Mouse (Mus musculus) CH12.LX (cell line): ENCODE measurements around the gene Ppp1r32. TPM values are rescaled to one million over a fixed set of nuclear protein-coding genes. Genes with fewer than 3 reads are reported as not detected.

ENCODE experiments used
- DNase-seq: peaks from one replicate; pipeline ENCODE4 v3.0.0-alpha.2; 2013; ENCODE audit errors: extremely low read depth
- H3K27ac ChIP-seq: 2 replicates; pipeline ENCODE4 v1.5.1; 2012; ENCODE audit warnings: low read depth, mild to moderate bottlenecking, control low read depth, moderate library complexity; ENCODE audit not compliant: insufficient read depth
- H3K27me3 ChIP-seq: replicated peaks from 2 replicates; pipeline ENCODE3; 2012; ENCODE audit warnings: inconsistent platforms
- H3K36me3 ChIP-seq, 2 experiments: replicated peaks in 1 of 2; 2 replicates each; pipeline versions ENCODE3 to v1.6.1; 2012; ENCODE audit warnings: inconsistent platforms in 1 of 2, low read length in 1 of 2, mild to moderate bottlenecking in 1 of 2, mixed read lengths in 1 of 2, moderate library complexity in 1 of 2; ENCODE audit not compliant: control insufficient read depth in 1 of 2, insufficient read depth in 1 of 2
- H3K4me1 ChIP-seq, 2 experiments: 2 replicates each; pipeline ENCODE4 v1.6.1; 2012; ENCODE audit warnings: inconsistent platforms in 1 of 2, moderate library complexity in 1 of 2; ENCODE audit not compliant: insufficient read depth in 2 of 2, control insufficient read depth in 1 of 2
- H3K4me2 ChIP-seq: 2 replicates; pipeline ENCODE4 v1.6.1; 2012; ENCODE audit warnings: low read depth, mild to moderate bottlenecking, control low read depth; ENCODE audit not compliant: poor library complexity, insufficient read depth, severe bottlenecking
- H3K4me3 ChIP-seq, 3 experiments: fragments of 150-350 bp in 1 of 3; sonication (generic) in 1 of 3; replicated peaks in 1 of 3; 2 replicates each; pipeline versions ENCODE3 to v1.5.1; 2011 to 2012; ENCODE audit warnings: low read depth in 2 of 3, low read length in 2 of 3, mild to moderate bottlenecking in 2 of 3, moderate library complexity in 2 of 3, control low read depth in 1 of 3, improper control_type of control experiment in 1 of 3, inconsistent platforms in 1 of 3, mixed read lengths in 1 of 3; ENCODE audit not compliant: poor library complexity in 1 of 3
- H3K79me2 ChIP-seq: replicated peaks from 2 replicates; pipeline ENCODE4 v1.6.1; 2012; ENCODE audit warnings: mild to moderate bottlenecking, moderate library complexity; ENCODE audit not compliant: control insufficient read depth, poor library complexity, insufficient read depth, severe bottlenecking; ENCODE audit errors: extremely low read depth
- H3K9ac ChIP-seq: 2 replicates; pipeline ENCODE4 v1.6.1; 2012; ENCODE audit warnings: low read depth, mild to moderate bottlenecking, control low read depth, moderate library complexity; ENCODE audit not compliant: insufficient read depth
- H3K9me3 ChIP-seq: replicated peaks from 2 replicates; pipeline ENCODE3; 2012; ENCODE audit warnings: low read length, inconsistent platforms, mixed read lengths
- CHD2 ChIP-seq: IDR thresholded peaks from 2 replicates; pipeline ENCODE4 v1.6.1; 2011; ENCODE audit warnings: low read length, improper control_type of control experiment
- CTCF ChIP-seq, 2 experiments: IDR thresholded peaks in 1 of 2; conservative IDR thresholded peaks in 1 of 2; 2 replicates each; pipeline ENCODE4 v1.5.1; 2011 to 2012; ENCODE audit warnings: low read depth in 2 of 2, low read length in 2 of 2, improper control_type of control experiment in 1 of 2, inconsistent platforms in 1 of 2, mild to moderate bottlenecking in 1 of 2, moderate library complexity in 1 of 2
- E2F4 ChIP-seq: IDR thresholded peaks from 2 replicates; pipeline ENCODE4 v1.6.1; 2011; ENCODE audit warnings: low read depth, low read length, improper control_type of control experiment; ENCODE audit not compliant: insufficient replicate concordance
- ELF1 ChIP-seq: IDR thresholded peaks from 2 replicates; pipeline ENCODE4 v1.6.1; 2014; ENCODE audit warnings: low read depth, mild to moderate bottlenecking, inconsistent platforms, low read length, improper control_type of control experiment
- GABPA ChIP-seq: IDR thresholded peaks from 2 replicates; pipeline ENCODE4 v1.6.1; 2012; ENCODE audit warnings: low read depth, low read length, improper control_type of control experiment, inconsistent platforms; ENCODE audit not compliant: insufficient replicate concordance
- IRF4 ChIP-seq: IDR thresholded peaks from 2 replicates; pipeline ENCODE4 v1.6.1; 2014; ENCODE audit warnings: low read depth, mild to moderate bottlenecking, inconsistent platforms, low read length, improper control_type of control experiment
- KAT2A ChIP-seq: IDR thresholded peaks from 2 replicates; pipeline ENCODE4 v1.6.1; 2012; ENCODE audit warnings: low read length, improper control_type of control experiment, inconsistent platforms; ENCODE audit not compliant: insufficient replicate concordance
- MAFK ChIP-seq: IDR thresholded peaks from 2 replicates; pipeline ENCODE4 v1.6.1; 2011; ENCODE audit warnings: low read length, improper control_type of control experiment; ENCODE audit not compliant: insufficient replicate concordance
- MAZ ChIP-seq: IDR thresholded peaks from 2 replicates; pipeline ENCODE4 v1.6.1; 2012; ENCODE audit warnings: low read depth, mild to moderate bottlenecking, inconsistent platforms, low read length, improper control_type of control experiment, moderate library complexity
- MEF2A ChIP-seq: IDR thresholded peaks from 2 replicates; pipeline ENCODE4 v1.6.1; 2014; ENCODE audit warnings: low read depth, mild to moderate bottlenecking, inconsistent platforms, low read length, improper control_type of control experiment, borderline replicate concordance
- PAX5 ChIP-seq: IDR thresholded peaks from 2 replicates; pipeline ENCODE4 v1.6.1; 2012; ENCODE audit warnings: low read length, inconsistent platforms, mixed read lengths
- POLR2A ChIP-seq: IDR thresholded peaks from 2 replicates; pipeline ENCODE4 v1.6.1; 2011; ENCODE audit warnings: low read depth, mild to moderate bottlenecking, improper control_type of control experiment, low read length
- RAD21 ChIP-seq: IDR thresholded peaks from 2 replicates; pipeline ENCODE4 v1.6.1; 2011; ENCODE audit warnings: low read depth, mild to moderate bottlenecking, low read length, improper control_type of control experiment, moderate library complexity
- SIN3A ChIP-seq: IDR thresholded peaks from 2 replicates; pipeline ENCODE4 v1.6.1; 2012; ENCODE audit warnings: low read length, improper control_type of control experiment, inconsistent platforms
- TBP ChIP-seq: conservative IDR thresholded peaks from 2 replicates; pipeline ENCODE4 v1.6.1; 2011; ENCODE audit warnings: low read depth, low read length, improper control_type of control experiment
- TCF12 ChIP-seq: IDR thresholded peaks from 2 replicates; pipeline ENCODE4 v1.6.1; 2014; ENCODE audit warnings: low read depth, mild to moderate bottlenecking, inconsistent platforms, low read length, improper control_type of control experiment
- USF2 ChIP-seq: conservative IDR thresholded peaks from 2 replicates; pipeline ENCODE4 v1.6.1; 2011; ENCODE audit warnings: low read depth, low read length, improper control_type of control experiment
- ZKSCAN1 ChIP-seq: IDR thresholded peaks from 2 replicates; pipeline ENCODE4 v1.6.1; 2012; ENCODE audit warnings: low read depth, inconsistent platforms, low read length, improper control_type of control experiment, borderline replicate concordance
- ZMIZ1 ChIP-seq: IDR thresholded peaks from 2 replicates; pipeline ENCODE4 v1.6.1; 2012; ENCODE audit warnings: low read depth, mild to moderate bottlenecking, inconsistent platforms, low read length, improper control_type of control experiment
- ZNF384 ChIP-seq: IDR thresholded peaks from 2 replicates; pipeline ENCODE4 v1.6.1; 2012; ENCODE audit warnings: low read depth, low read length, improper control_type of control experiment, inconsistent platforms
- dilution Hi-C: fragments of 300-500 bp; cut with MboI; formaldehyde crosslinking; loops from 2 replicates; pipeline ENCODE4 v1.14.3; 2020; ENCODE audit warnings: low sequenced_read_pairs; ENCODE audit not compliant: extremely low pct_unique_long_range_greater_than_20kb, extremely low pct_ligation_motif_present
- in situ Hi-C: fragments of 300-500 bp; cut with MboI; formaldehyde crosslinking; loops from 3 replicates; pipeline ENCODE4 v1.14.3; 2019; ENCODE audit warnings: low sequenced_read_pairs, low pct_ligation_motif_present, low pct_unique_long_range_greater_than_20kb, mixed read lengths
- polyA plus RNA-seq: library from polyadenylated mRNA; unstranded; fragments of >175 nt; gene quantifications from 2 replicates; pipeline ENCODE4 v1.2.1, GENCODE M21; 2012; ENCODE audit warnings: low read depth; ENCODE audit not compliant: insufficient read length
- total RNA-seq, 2 experiments: library from RNA; depleted of rRNA; stranded (reverse); fragments of 300-350 nt in 1 of 2; fragments of >200 nt in 1 of 2; gene quantifications; 2 replicates each; pipeline ENCODE4 v1.2.3; 2012 to 2014

Gene Ppp1r32
- total and polyA plus RNA-seq, 3 experiments: 0.49 TPM; not detected in 2

DNA sequence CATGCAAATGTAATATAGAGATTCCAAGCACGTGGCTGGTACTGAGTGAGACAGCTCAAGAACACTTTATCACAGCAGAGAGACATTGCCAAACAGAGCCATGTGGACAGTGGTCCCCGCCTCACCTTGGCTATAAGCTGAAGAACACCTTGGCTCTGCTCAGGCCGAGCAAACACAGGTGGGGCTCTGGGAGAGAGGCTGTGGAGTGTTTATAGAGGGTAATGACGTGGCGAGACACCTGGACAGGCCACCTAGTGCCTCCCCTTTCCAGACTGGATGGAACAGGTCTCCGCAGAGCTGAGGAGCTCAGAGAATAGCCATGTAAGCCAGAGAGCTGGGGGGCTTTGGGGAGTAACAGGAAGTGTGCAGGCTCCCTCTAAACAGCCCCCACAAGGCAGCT is 47.8 kb downstream of the Ppp1r32 start:
- Histone ChIP-seq H3K9ac (no peak overlapping the region), H3K4me2 (no peak overlapping the region), H3K79me2 (no peaks in the 10 kb centered on the region), H3K27ac (no peak overlapping the region), H3K9me3 (no peaks in the 10 kb centered on the region), H3K27me3 (peaks cover 86% of the 10 kb centered on the region), H3K4me3 (no peak overlapping the region), H3K4me1 (peaks cover 27 to 51% of the 10 kb centered on the region in 2 experiments), H3K36me3 (no peaks in the 10 kb centered on the region)
- DNase-seq: no peak
- dilution Hi-C loops (no loop called here), in situ Hi-C loops (loop anchor here (5.0 kb wide), 2 partner anchors 93 to 173 kb away; no protein-coding TSS in a partner anchor)
- TF ChIP-seq PAX5 (no peak), GABPA (no peak), CTCF (conservative IDR thresholded peaks at IDR 0.05 in 1 of 2, IDR thresholded peaks at IDR 0.05 in 1 of 2; ENCODE audit: low read depth in 2 of 2, low read length in 2 of 2) (no peak), MEF2A (no peak), MAZ (no peak), ZNF384 (no peak)

DNA sequence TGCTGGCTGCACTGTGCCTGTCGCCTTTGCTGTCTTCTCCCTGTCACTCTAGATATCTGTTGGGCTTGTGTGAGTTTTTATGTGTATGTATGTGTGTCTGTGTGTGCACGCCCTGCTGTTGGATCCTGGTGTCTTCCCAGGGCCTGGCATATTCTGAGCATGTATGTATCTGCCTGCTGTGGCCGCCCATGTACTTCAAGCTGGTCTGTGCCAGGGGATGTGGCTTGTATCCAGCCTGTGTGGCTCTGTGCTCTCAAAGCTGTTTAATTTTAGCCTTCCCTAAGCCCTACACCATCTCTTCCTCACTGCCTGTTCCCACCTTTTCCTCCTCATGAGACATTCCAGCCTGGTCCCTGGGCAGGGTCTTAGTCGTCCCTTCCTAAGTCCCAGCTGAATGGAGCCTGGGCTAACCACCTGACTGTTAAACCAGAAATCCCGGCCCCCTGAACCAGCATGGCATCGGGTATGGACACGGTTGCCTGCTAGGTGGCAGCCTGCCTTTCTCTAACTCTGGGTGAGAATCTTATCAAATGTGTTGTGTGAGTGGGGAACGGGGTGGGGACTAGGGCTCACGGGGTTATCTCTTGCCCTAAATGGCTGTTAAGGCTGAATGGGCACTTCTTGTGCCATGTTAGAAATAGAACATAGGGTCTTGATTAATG is 48.7 kb downstream of the Ppp1r32 start:
- no peak overlapping the region for H3K4me2 ChIP-seq
- DNase-seq: no peak
- no peak overlapping the region for H3K4me3 ChIP-seq
- peaks cover 87% of the 10 kb centered on the region for H3K27me3 ChIP-seq
- TF ChIP-seq KAT2A (no peak), SIN3A (no peak), IRF4 (no peak), USF2 (no peak), PAX5 (no peak), MAFK (no peak), E2F4 (no peak), CHD2 (no peak), TBP (no peak), ZNF384 (no peak), ZKSCAN1 (no peak), ELF1 (no peak), RAD21 (no peak), ZMIZ1 (no peak), TCF12 (no peak), POLR2A (no peak)
- H3K9ac ChIP-seq: no peak overlapping the region
- H3K27ac ChIP-seq: no peak overlapping the region
- no peaks in the 10 kb centered on the region for H3K9me3 ChIP-seq
- in situ Hi-C loops: loop anchor here (5.0 kb wide), 2 partner anchors 92 to 172 kb away; no protein-coding TSS in a partner anchor
- no peaks in the 10 kb centered on the region for H3K36me3 ChIP-seq
- no peaks in the 10 kb centered on the region for H3K79me2 ChIP-seq
- dilution Hi-C loops: no loop called here
- peaks cover 27 to 51% of the 10 kb centered on the region in 2 experiments for H3K4me1 ChIP-seq
